Mouse (Mus musculus) CD4-positive, CD25-positive, alpha-beta regulatory T cell, adult 2 months (primary cell): ENCODE data around the gene Olfr644.

Source experiments
- DNase-seq: peaks from one replicate; pipeline ENCODE4 v3.0.0-alpha.2; 2012; ENCODE audit warnings: low read depth, low spot score

The Olfr644 gene

DNA sequence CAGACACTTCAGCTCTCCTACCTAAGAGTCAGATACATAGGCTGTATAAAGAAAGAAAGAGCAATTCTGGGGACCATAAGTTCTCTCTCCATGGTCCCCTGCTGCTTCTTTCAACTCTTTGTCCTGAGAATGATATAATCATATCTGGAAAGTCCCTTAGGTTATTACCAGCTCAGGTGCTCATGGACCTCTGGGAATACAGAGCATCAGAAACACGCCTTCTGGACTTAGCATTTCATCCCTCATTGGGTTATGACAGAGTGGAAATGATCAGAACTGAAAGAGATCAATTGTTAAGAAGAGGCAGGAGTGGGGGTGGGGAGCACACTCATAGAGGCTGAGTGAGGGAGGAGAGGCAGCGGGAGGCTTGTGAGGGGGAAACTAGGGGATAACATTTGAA lies at the start of gene Olfr644:
TSS of gene Olfr644 (minus strand) at position 101 of the 400 bp plus-strand sequence.
- DNase-seq: no peak

DNA sequence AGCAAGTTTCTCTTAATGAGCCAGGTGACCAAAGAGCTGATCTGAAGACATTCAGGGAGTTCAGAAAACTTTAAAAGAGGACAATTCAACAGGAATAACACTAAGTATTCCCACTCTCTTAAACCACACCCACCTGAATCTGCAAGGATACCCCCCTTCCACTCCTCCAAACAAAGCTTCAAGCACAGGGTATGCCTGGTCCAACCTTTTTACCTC lies 33.0 kb upstream of the Olfr644 start, which contains the start of gene Olfr646:
TSS of gene Olfr646 (plus strand) at position 117 of the 216 bp plus-strand sequence.
- no peak for DNase-seq

DNA sequence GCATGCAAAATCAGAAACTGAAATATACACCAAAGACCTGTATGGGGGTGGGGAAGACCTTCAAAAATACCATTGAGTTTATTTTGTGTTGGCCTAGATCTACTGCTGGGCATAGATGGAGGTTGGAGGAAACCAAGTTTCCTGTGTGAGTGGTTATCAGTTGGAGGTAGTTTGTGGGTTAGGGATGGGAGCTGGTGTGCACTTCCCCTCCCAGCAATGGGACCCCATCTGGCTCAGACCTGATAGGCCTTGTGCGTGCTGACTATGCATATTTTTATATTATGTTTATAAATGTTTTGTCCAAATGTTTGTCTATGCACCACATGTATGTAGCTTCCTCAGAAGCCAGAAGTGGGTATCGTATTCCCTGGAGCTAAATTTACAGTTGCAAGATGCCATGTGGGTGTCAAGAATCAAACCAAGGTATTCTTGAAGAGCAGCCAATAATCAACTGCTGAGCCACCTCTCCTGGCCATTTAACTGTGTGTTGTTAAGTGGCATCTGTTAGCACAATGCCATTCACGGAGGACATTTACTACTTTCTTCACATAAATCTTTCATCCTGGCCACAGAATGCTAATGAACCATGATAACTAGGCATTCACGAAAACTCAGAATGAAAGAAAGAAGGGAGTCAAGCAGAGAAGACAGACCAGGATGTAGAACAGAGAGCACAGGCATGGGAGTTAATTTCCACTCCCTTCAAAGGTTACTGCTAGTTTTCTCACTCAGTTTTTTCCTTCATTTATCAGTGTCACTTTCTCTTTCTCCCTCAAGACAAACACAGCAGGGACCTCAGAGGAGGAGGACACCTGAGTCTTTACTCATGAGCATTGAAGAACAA lies 32.5 kb upstream of the Olfr644 start:
- no peak for DNase-seq

DNA sequence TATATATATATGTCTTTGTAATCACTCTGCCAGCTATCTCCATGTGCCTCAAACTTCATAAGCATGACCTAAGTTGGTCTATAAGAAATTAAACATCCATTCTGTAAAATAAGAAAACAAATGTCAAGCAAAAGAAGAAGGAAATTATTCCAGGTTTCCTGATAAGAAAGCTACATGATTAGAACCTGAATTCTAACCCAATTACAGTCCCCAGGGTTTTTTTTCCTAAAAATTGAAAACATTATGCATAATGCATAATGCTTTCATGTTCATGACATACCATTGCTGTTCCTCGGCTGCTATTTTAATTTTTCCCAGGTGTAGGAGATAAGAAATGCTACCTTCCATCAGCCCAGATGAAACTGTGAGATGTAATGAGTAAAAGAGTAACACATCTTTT lies 13.7 kb upstream of the Olfr644 start, which contains the start of gene Olfr645:
TSS of gene Olfr645 (minus strand) at position 101 of the 400 bp plus-strand sequence.
- no peak for DNase-seq

GRCm38 (mm10) chr7:104061345-104061744 lies 10.3 kb downstream of the Olfr644 start, which contains the start of gene 4930516K23Rik:
4930516K23Rik (minus strand) TSS chr7:104061445.
- no peak for DNase-seq

GRCm38 (mm10) chr7:104059215-104059614 lies 12.5 kb downstream of the Olfr644 start:
- no peak for DNase-seq

DNA sequence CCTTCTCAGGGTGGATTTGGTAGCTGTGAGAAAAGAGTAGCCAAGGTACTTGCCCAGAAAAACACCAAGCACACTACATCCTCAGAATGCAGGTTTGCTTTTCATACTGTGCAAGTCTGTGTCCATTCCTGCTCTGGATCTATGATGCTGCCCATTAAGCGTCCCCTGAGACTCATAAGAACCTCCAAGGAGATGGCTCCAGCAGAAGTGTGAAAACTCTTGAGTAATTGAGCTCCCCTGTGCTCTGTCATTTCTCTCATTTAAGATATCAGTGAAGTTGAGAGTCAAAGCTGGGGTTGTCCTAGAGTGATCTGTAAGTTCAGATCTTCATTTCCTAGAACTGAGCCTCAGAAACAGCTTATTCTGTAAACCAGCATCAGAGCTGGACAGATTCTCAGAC lies 19.1 kb downstream of the Olfr644 start, which contains the start of gene Olfr642:
TSS of gene Olfr642 (minus strand) at position 101 of the 400 bp plus-strand sequence.
- no peak for DNase-seq

GRCm38 (mm10) chr7:104050745-104051144 lies 20.9 kb downstream of the Olfr644 start:
- no peak for DNase-seq

DNA sequence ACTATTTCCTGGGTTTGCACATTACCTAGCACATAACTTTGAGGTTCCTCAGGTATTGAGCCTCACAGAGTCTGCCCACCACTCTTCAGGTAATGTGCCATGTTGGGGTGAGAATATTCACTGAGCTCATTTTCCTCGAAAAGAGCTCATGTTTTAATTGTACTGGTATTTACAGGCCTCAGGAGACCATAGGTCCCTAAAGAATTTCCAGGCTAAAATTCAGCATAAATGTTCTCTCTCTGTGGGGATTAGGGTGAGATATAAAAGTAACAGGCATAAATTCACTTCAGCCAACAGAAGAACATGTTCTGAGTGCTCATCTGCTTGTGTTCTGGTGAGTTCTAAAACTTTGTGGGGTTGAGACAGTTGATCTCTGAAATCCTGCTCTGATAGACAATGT lies 36.5 kb downstream of the Olfr644 start, which contains the start of gene Olfr641:
TSS of gene Olfr641 (plus strand) at position 301 of the 400 bp plus-strand sequence.
- DNase-seq: no peak

- DNase-seq: no peak
These were observed 44.7 kb downstream of the Olfr644 start for GRCm38 (mm10) chr7:104026978-104027377.

DNA sequence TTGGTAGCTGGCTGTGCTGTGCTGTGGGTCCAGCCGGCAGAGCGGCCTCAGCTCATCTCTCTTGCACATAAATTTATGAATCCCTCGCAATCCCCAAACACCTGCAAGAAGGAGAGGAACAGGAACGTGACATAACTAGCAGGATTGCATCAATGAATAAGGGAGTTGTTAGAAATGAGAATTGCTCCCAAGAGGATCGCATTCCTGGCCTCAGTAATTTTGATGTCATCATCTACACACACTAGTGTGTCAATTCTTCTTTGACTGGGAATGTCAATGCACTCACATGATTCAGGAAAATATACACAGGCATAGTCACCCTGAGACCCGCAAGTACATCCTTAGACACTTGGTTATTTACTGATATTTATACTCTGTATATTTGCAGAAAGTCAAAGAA lies 46.2 kb downstream of the Olfr644 start, which contains the start of gene Olfr640:
TSS of gene Olfr640 (minus strand) at position 101 of the 400 bp plus-strand sequence.
- DNase-seq: no peak

- no peak for DNase-seq
These were observed 50.0 kb downstream of the Olfr644 start for GRCm38 (mm10) chr7:104021651-104022050.

DNA sequence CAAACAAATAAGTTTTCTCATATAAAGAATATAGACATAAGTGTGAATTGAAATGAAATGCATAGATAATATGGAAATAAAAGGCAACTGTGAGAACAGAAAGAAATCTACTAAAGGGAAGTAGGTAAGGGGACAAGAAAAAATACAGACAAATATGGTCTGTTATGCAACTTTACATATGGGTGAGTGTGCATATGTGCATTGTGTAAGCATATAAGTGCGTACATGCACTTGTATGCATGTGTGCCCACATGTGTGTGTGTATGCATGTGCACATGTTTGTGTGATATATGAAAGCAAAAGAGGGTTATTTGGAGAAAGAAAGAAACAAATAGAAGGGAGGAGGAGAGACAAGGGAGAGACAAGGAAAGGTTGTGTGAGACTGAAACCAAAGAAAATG lies 52.7 kb downstream of the Olfr644 start:
- no peak for DNase-seq

DNA sequence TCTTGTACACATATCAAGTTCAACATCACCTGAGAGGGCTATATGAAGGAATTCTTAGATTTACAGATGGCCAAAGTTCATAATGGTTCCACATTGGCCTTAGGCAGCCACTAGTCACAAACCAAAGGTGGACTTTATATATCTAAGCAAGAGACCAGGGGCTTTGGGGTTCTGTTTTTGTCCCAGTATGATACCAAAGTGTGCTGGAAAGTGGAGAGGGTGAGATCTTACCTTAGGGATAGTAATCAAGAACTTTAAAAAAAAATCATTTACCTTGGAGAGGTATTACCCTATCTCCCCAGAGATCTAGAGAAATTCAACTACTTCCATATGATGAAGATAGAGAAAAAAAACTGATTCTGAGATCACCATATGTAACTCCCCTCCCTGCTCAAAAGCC lies 54.5 kb downstream of the Olfr644 start, which contains the start of gene Olfr639:
TSS of gene Olfr639 (minus strand) at position 101 of the 400 bp plus-strand sequence.
- DNase-seq: no peak
